Mouse (Mus musculus) G1E-ER4 (cell line): ENCODE data around the gene Foxn3. TPM values are rescaled to one million over a fixed set of nuclear protein-coding genes. Genes with fewer than 3 reads are reported as not detected.

ENCODE experiments used
- GATA1 ChIP-seq: IDR thresholded peaks from one replicate; pipeline ENCODE4 v1.8.0; 2012; ENCODE audit warnings: low read length, inconsistent platforms
- polyA plus RNA-seq: library from polyadenylated mRNA; stranded (reverse); fragments of >175 nt; gene quantifications from 2 replicates; pipeline ENCODE4 v1.2.3, GENCODE M21; 2012

The Foxn3 gene
- polyA plus RNA-seq, 1 experiment, result 14.0 TPM

- TF ChIP-seq GATA1, result no peak
These were observed 226.8 kb downstream of the Foxn3 start for GRCm38 (mm10) chr12:99336349-99337170.

- no peak for TF ChIP-seq GATA1
These were observed 227.8 kb downstream of the Foxn3 start for GRCm38 (mm10) chr12:99335628-99336027.

- TF ChIP-seq GATA1, result no peak
These were observed 229.4 kb downstream of the Foxn3 start for GRCm38 (mm10) chr12:99334026-99334425.

- TF ChIP-seq GATA1, result no peak
These were observed 229.9 kb downstream of the Foxn3 start for GRCm38 (mm10) chr12:99333304-99333968.

- no peak for TF ChIP-seq GATA1
These were observed 231.1 kb downstream of the Foxn3 start for GRCm38 (mm10) chr12:99332144-99332807.

- no peak for TF ChIP-seq GATA1
These were observed 231.9 kb downstream of the Foxn3 start for GRCm38 (mm10) chr12:99331341-99331947.

GRCm38 (mm10) chr12:99330822-99331285, 232.5 kb downstream of the Foxn3 start:
- no peak for TF ChIP-seq GATA1

GRCm38 (mm10) chr12:99329301-99330257, 233.8 kb downstream of the Foxn3 start:
- TF ChIP-seq GATA1, result no peak

- TF ChIP-seq GATA1, result no peak
These were observed 237.2 kb downstream of the Foxn3 start for GRCm38 (mm10) chr12:99326157-99326556.

- peak; percentile 51 for TF ChIP-seq GATA1
These were observed 241.6 kb downstream of the Foxn3 start for GRCm38 (mm10) chr12:99321633-99322431.

GRCm38 (mm10) chr12:99320966-99321496, 242.4 kb downstream of the Foxn3 start:
- no peak for TF ChIP-seq GATA1

GRCm38 (mm10) chr12:99319896-99320295, 243.5 kb downstream of the Foxn3 start:
- TF ChIP-seq GATA1, result no peak

GRCm38 (mm10) chr12:99319171-99319570, 244.2 kb downstream of the Foxn3 start:
- TF ChIP-seq GATA1, result no peak
